Mouse (Mus musculus) liver, embryonic 14.5 days (tissue): ENCODE results near the gene Hspb11. TPM values are rescaled to one million over a fixed set of nuclear protein-coding genes. Genes with fewer than 3 reads are reported as not detected.

Source experiments
- ATAC-seq: fragments of 200-750 bp; cut with Nextera tagmentation; 2 replicates; pipeline ENCODE4 v1.8.0; 2017; ENCODE audit warnings: moderate number of reproducible peaks, mild to moderate bottlenecking, moderate library complexity; ENCODE audit not compliant: insufficient read depth
- DNase-seq, 3 experiments: peaks; one replicate each; pipeline ENCODE4 v3.0.0-alpha.2; 2012 to 2013; ENCODE audit warnings: low read depth in 3 of 3, low spot score in 3 of 3
- H3K27ac ChIP-seq: fragments of 300-500 bp; sonication (generic); 2 replicates; pipeline ENCODE4 v1.5.1; 2014; ENCODE audit warnings: moderate library complexity, mild to moderate bottlenecking, control low read depth, inconsistent platforms
- H3K27me3 ChIP-seq: fragments of 300-500 bp; sonication (generic); 2 replicates; pipeline ENCODE4 v1.6.1; 2014; ENCODE audit warnings: mild to moderate bottlenecking, low read length, moderate library complexity; ENCODE audit not compliant: control insufficient read depth, insufficient read depth
- H3K36me3 ChIP-seq: fragments of 300-500 bp; sonication (generic); replicated peaks from 2 replicates; pipeline ENCODE4 v1.6.1; 2014; ENCODE audit warnings: low read depth; ENCODE audit not compliant: control insufficient read depth, insufficient read depth
- H3K4me1 ChIP-seq, 2 experiments: fragments of 200-500 bp in 1 of 2; fragments of 300-500 bp in 1 of 2; sonication (generic) in 1 of 2; replicated peaks; 2 replicates each; pipeline ENCODE4 v1.6.1; 2012 to 2014; ENCODE audit warnings: antibody characterized with exemption in 1 of 2, inconsistent platforms in 1 of 2, low read length in 1 of 2; ENCODE audit not compliant: control insufficient read depth in 2 of 2, insufficient read depth in 2 of 2
- H3K4me2 ChIP-seq: fragments of 300-500 bp; sonication (generic); 2 replicates; pipeline ENCODE4 v1.6.1; 2014; ENCODE audit warnings: low read depth, mild to moderate bottlenecking, control low read depth, moderate library complexity
- H3K4me3 ChIP-seq, 2 experiments: fragments of 200-500 bp in 1 of 2; fragments of 300-500 bp in 1 of 2; sonication (generic) in 1 of 2; 2 replicates each; pipeline ENCODE4 v1.5.1; 2012 to 2014; ENCODE audit warnings: low read depth in 2 of 2, low read length in 2 of 2, mild to moderate bottlenecking in 2 of 2, control low read depth in 1 of 2, inconsistent platforms in 1 of 2, moderate library complexity in 1 of 2; ENCODE audit not compliant: insufficient read depth in 1 of 2
- H3K9ac ChIP-seq: fragments of 300-500 bp; sonication (generic); replicated peaks from 2 replicates; pipeline ENCODE4 v1.6.1; 2014; ENCODE audit warnings: mild to moderate bottlenecking, control low read depth, moderate library complexity
- H3K9me3 ChIP-seq: fragments of 300-500 bp; sonication (generic); 2 replicates; pipeline ENCODE4 v1.6.1; 2016; ENCODE audit warnings: low read length, mixed read lengths; ENCODE audit not compliant: control insufficient read depth
- CTCF ChIP-seq: IDR thresholded peaks from 2 replicates; pipeline ENCODE4 v1.5.1; 2016; ENCODE audit warnings: antibody characterized with exemption, low read depth, control low read depth
- EP300 ChIP-seq: IDR thresholded peaks from 2 replicates; pipeline ENCODE4 v1.6.1; 2016; ENCODE audit warnings: antibody characterized with exemption, low read depth
- WGBS: fragments of 180-500 bp; shearing (Covaris S2); extraction: QIAGEN DNeasy Blood & Tissue Kit; methylation state at CpG from one replicate; pipeline ENCODE4 v1.1.7; 2014; ENCODE audit not compliant: insufficient replicate concordance; 5-methylcytosine and 5-hydroxymethylcytosine counted together
- polyA plus RNA-seq, 2 experiments: library from polyadenylated mRNA; depleted of rRNA in 1 of 2; stranded (reverse) in 1 of 2; unstranded in 1 of 2; fragments of >200 nt; fragmentation: Nextera tagmentation in 1 of 2; extraction: Ambion mirVana in 1 of 2; gene quantifications; 2 replicates each; pipeline versions ENCODE4 v1.2.1 to v1.2.3; 2012 to 2014

Hspb11 gene
- polyA plus RNA-seq, 2 experiments = 3.6 to 7.8 TPM

- no peak overlapping the region for H3K27ac ChIP-seq
- no peaks in the 10 kb centered on the region for H3K4me1 ChIP-seq
- H3K4me2 ChIP-seq = no peak overlapping the region
- no peak overlapping the region for H3K9ac ChIP-seq
- H3K36me3 ChIP-seq = no peaks in the 10 kb centered on the region
- DNase-seq (no peak), ATAC-seq (no peak)
- TF ChIP-seq EP300 = no peak
- no peak for TF ChIP-seq CTCF
- WGBS = 66% methylated on average over 4 of the region's 4 CpGs
- no peaks in the 10 kb centered on the region for H3K27me3 ChIP-seq
- H3K4me3 ChIP-seq = no peak overlapping the region
- no peaks in the 10 kb centered on the region for H3K9me3 ChIP-seq
Measured at GRCm38 (mm10) chr4:107273683-107274082, 20.3 kb downstream of the Hspb11 start.

DNA sequence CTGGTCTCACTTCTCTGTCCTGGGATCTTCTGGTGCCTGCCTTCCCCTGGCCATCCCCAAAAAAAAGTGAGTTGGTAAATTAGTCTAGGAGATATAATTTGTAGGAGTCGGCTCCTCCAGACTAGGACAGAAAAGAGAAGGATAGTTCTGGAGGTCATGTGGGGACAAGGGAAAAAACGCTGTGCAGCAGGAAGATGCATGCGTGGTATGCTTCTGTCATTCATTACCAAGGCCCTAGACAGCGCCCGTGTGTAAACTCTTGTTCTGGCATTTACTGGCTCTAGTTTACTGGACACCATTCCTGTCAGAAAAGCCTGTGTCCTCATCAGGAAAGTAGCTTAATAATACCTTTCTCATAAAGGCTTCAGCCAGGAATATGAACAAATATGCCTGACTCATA is 21.1 kb downstream of the Hspb11 start:
- H3K9me3 ChIP-seq = no peaks in the 10 kb centered on the region
- ATAC-seq (no peak), DNase-seq (no peak)
- no peaks in the 10 kb centered on the region for H3K36me3 ChIP-seq
- no peak for TF ChIP-seq EP300
- TF ChIP-seq CTCF = no peak
- no peak overlapping the region for H3K4me3 ChIP-seq
- no peak overlapping the region for H3K9ac ChIP-seq
- H3K27me3 ChIP-seq = no peaks in the 10 kb centered on the region
- no peak overlapping the region for H3K27ac ChIP-seq
- WGBS = 65% methylated on average over 5 of the region's 5 CpGs
- H3K4me2 ChIP-seq = no peak overlapping the region
- H3K4me1 ChIP-seq = no peaks in the 10 kb centered on the region

- no peak overlapping the region for H3K9ac ChIP-seq
- TF ChIP-seq CTCF (no peak), EP300 (no peak)
- H3K4me2 ChIP-seq = no peak overlapping the region
- DNase-seq (no peak), ATAC-seq (no peak)
- H3K4me1 ChIP-seq = no peaks in the 10 kb centered on the region
- H3K36me3 ChIP-seq = no peaks in the 10 kb centered on the region
- H3K4me3 ChIP-seq = no peak overlapping the region
- no peaks in the 10 kb centered on the region for H3K9me3 ChIP-seq
- no peak overlapping the region for H3K27ac ChIP-seq
- no peaks in the 10 kb centered on the region for H3K27me3 ChIP-seq
- 48% methylated on average over 8 of the region's 8 CpGs for WGBS
Measured at GRCm38 (mm10) chr4:107278188-107278707, 24.9 kb downstream of the Hspb11 start.

- ATAC-seq (no peak), DNase-seq (no peak)
- no peak overlapping the region for H3K4me2 ChIP-seq
- 65% methylated on average over 7 of the region's 7 CpGs for WGBS
- H3K27ac ChIP-seq = no peak overlapping the region
- H3K9me3 ChIP-seq = no peaks in the 10 kb centered on the region
- H3K27me3 ChIP-seq = no peaks in the 10 kb centered on the region
- no peak overlapping the region for H3K9ac ChIP-seq
- no peak for TF ChIP-seq EP300
- no peak for TF ChIP-seq CTCF
- H3K4me1 ChIP-seq = no peaks in the 10 kb centered on the region
- no peaks in the 10 kb centered on the region for H3K36me3 ChIP-seq
- H3K4me3 ChIP-seq = no peak overlapping the region
Measured at GRCm38 (mm10) chr4:107280843-107281475, 27.6 kb downstream of the Hspb11 start.

DNA sequence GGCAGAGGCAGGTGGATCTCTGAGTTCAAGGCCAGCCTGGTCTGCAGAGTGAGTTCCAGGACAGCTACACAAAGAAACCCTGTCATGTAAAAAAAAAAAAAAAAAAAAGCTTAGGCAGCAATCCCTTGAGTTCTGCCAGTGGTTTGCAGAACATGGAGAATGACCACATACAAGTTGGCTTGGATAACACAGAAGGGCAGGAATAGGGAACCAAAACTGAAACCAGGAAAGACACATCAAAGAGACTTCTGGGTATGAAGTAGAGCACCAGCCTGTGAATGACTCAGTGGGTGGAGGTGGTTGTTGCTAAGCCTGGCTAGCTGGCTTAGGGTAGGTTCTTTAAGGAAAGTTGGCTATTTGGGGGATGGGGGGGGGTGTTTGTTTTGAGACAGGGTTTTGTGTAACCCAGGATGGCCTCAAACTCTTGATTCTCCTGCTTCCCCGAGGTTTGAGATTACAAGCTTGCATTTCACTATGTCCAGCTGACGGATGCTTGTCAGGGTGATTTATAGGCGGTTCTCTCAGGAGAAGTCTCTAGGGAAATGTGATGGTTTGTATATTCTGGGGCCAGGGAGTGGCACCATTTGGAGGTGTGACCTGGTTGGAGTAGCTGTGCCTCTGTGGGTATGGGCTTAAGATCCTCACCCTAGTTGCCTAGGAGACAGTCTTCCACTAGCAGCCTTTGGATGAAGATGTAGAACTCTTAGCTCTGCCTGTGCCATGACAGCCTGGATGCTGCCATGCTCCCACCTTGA is 32.2 kb downstream of the Hspb11 start:
- H3K36me3 ChIP-seq = no peaks in the 10 kb centered on the region
- H3K9ac ChIP-seq = no peak overlapping the region
- WGBS = 56% methylated on average over 3 of the region's 3 CpGs
- TF ChIP-seq EP300 (no peak), CTCF (no peak)
- ATAC-seq = no peak
- H3K4me1 ChIP-seq = no peaks in the 10 kb centered on the region
- H3K9me3 ChIP-seq = no peaks in the 10 kb centered on the region
- DNase-seq = peak in 1 of 3 experiments; percentile 17
- no peaks in the 10 kb centered on the region for H3K27me3 ChIP-seq
- H3K27ac ChIP-seq = no peak overlapping the region
- no peak overlapping the region for H3K4me3 ChIP-seq
- no peak overlapping the region for H3K4me2 ChIP-seq
